Mouse (Mus musculus): Measurements from ENCODE around the gene Cnksr3. TPM values are rescaled to one million over a fixed set of nuclear protein-coding genes. Genes with fewer than 3 reads are reported as not detected.

Gene Cnksr3
- total RNA-seq, 2 experiments from 2014 or later, result not detected

- no peak for ATAC-seq (replicated peaks; ENCODE audit: low FRiP score, poor library complexity, severe bottlenecking)
Observed at GRCm38 (mm10) chr10:7198201-7198600, 13.8 kb downstream of the Cnksr3 start.

- no peak for ATAC-seq (replicated peaks; ENCODE audit: low FRiP score, poor library complexity, severe bottlenecking)
Observed at GRCm38 (mm10) chr10:7197733-7198132, 14.3 kb downstream of the Cnksr3 start.

- ATAC-seq (replicated peaks; ENCODE audit: low FRiP score, poor library complexity, severe bottlenecking), result no peak
Observed at GRCm38 (mm10) chr10:7196668-7197400, 15.2 kb downstream of the Cnksr3 start.

GRCm38 (mm10) chr10:7195927-7196326 is 16.1 kb downstream of the Cnksr3 start:
- ATAC-seq (replicated peaks; ENCODE audit: low FRiP score, poor library complexity, severe bottlenecking), result no peak

GRCm38 (mm10) chr10:7191721-7192413 is 20.2 kb downstream of the Cnksr3 start:
- no peak for ATAC-seq (replicated peaks; ENCODE audit: low FRiP score, poor library complexity, severe bottlenecking)

- ATAC-seq (replicated peaks; ENCODE audit: low FRiP score, poor library complexity, severe bottlenecking), result no peak
Observed at GRCm38 (mm10) chr10:7189194-7189593, 22.8 kb downstream of the Cnksr3 start.

- no peak for ATAC-seq (replicated peaks; ENCODE audit: low FRiP score, poor library complexity, severe bottlenecking)
Observed at GRCm38 (mm10) chr10:7187881-7188280, 24.2 kb downstream of the Cnksr3 start.

GRCm38 (mm10) chr10:7186992-7187391 is 25.0 kb downstream of the Cnksr3 start:
- no peak for ATAC-seq (replicated peaks; ENCODE audit: low FRiP score, poor library complexity, severe bottlenecking)

GRCm38 (mm10) chr10:7186018-7186417 is 26.0 kb downstream of the Cnksr3 start:
- ATAC-seq (replicated peaks; ENCODE audit: low FRiP score, poor library complexity, severe bottlenecking), result no peak

GRCm38 (mm10) chr10:7183171-7183631 is 28.8 kb downstream of the Cnksr3 start:
- no peak for ATAC-seq (replicated peaks; ENCODE audit: low FRiP score, poor library complexity, severe bottlenecking)

GRCm38 (mm10) chr10:7182555-7183170 is 29.4 kb downstream of the Cnksr3 start:
- no peak for ATAC-seq (replicated peaks; ENCODE audit: low FRiP score, poor library complexity, severe bottlenecking)

GRCm38 (mm10) chr10:7180296-7180695 is 31.7 kb downstream of the Cnksr3 start:
- ATAC-seq (replicated peaks; ENCODE audit: low FRiP score, poor library complexity, severe bottlenecking), result no peak

- ATAC-seq (replicated peaks; ENCODE audit: low FRiP score, poor library complexity, severe bottlenecking), result no peak
Observed at GRCm38 (mm10) chr10:7178571-7178970, 33.5 kb downstream of the Cnksr3 start.

- no peak for ATAC-seq (replicated peaks; ENCODE audit: low FRiP score, poor library complexity, severe bottlenecking)
Observed at GRCm38 (mm10) chr10:7176205-7176910, 35.7 kb downstream of the Cnksr3 start.

GRCm38 (mm10) chr10:7174480-7174879 is 37.6 kb downstream of the Cnksr3 start:
- ATAC-seq (replicated peaks; ENCODE audit: low FRiP score, poor library complexity, severe bottlenecking), result no peak

- ATAC-seq (replicated peaks; ENCODE audit: low FRiP score, poor library complexity, severe bottlenecking), result no peak
Observed at GRCm38 (mm10) chr10:7173098-7173497, 38.9 kb downstream of the Cnksr3 start.

GRCm38 (mm10) chr10:7170434-7170833 is 41.6 kb downstream of the Cnksr3 start:
- ATAC-seq (replicated peaks; ENCODE audit: low FRiP score, poor library complexity, severe bottlenecking), result no peak

- no peak for ATAC-seq (replicated peaks; ENCODE audit: low FRiP score, poor library complexity, severe bottlenecking)
Observed at GRCm38 (mm10) chr10:7163031-7163430, 49.0 kb downstream of the Cnksr3 start.

- ATAC-seq (replicated peaks; ENCODE audit: low FRiP score, poor library complexity, severe bottlenecking), result no peak
Observed at GRCm38 (mm10) chr10:7159061-7159511, 53.0 kb downstream of the Cnksr3 start.
